Mouse (Mus musculus): ENCODE results near the gene Nr3c2. TPM values are rescaled to one million over a fixed set of nuclear protein-coding genes. Genes with fewer than 3 reads are reported as not detected.

Gene Nr3c2
- polyA plus RNA-seq, 1 experiment from 2014 or later, result 1.2 TPM

DNA sequence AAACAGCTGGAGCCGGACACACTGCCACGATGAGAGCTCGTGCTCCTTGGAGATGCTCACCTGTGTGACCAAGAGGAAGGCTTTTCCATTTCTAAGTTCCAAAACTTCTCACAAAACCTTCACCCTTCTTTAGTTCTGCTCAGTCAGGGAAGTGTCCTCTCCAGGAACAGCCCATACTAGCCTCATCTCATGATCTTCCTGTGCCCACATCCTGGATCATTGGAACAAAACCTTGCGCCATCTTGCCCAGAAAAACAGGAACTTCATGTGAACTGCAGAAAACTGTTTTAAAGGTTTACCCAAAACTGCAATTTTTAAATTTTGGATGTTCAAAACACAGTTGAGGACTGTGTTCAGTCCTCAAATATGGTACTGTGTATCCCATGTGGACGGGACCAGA is 142.0 kb downstream of the Nr3c2 start:
- WGBS, result 94% methylated on average over 5 of the region's 5 CpGs
- Histone ChIP-seq H3K4me3 (replicated peaks) (no peak overlapping the region), H3K27ac (no peak overlapping the region), H3K4me2 (replicated peaks) (no peak overlapping the region), H3K9ac (replicated peaks) (no peak overlapping the region), H3K36me3 (no peaks in the 10 kb centered on the region), H3K27me3 (no peaks in the 10 kb centered on the region), H3K9me3 (no peaks in the 10 kb centered on the region), H3K4me1 (replicated peaks) (no peaks in the 10 kb centered on the region)
- ATAC-seq, result no peak

DNA sequence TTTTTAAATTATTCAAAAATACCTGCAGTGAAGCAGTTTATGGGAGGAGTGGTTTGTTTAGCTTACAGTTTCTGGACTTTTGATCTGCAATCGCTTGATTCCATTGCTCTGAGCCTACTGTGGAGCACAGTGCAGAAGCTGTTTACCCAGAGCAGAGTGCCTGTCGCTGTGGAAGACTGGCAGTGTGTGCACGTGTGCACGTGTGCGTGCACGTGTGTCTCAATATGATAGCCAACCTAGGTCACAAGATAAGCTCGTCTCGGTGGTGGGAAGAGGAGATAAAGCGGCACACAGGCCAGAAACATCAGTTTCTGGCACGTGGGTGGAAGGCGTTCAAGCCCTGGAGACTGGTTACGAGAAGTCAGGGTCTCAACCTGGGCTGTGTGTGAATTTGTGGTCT is 145.6 kb downstream of the Nr3c2 start:
- no peak overlapping the region for H3K9ac ChIP-seq (replicated peaks)
- 95% methylated on average over 12 of the region's 12 CpGs for WGBS
- no peak overlapping the region for H3K4me3 ChIP-seq (replicated peaks)
- no peak for ATAC-seq
- no peaks in the 10 kb centered on the region for H3K4me1 ChIP-seq (replicated peaks)
- H3K4me2 ChIP-seq (replicated peaks), result no peak overlapping the region
- H3K36me3 ChIP-seq, result no peaks in the 10 kb centered on the region
- H3K27me3 ChIP-seq, result no peaks in the 10 kb centered on the region
- H3K27ac ChIP-seq, result no peak overlapping the region
- no peaks in the 10 kb centered on the region for H3K9me3 ChIP-seq

DNA sequence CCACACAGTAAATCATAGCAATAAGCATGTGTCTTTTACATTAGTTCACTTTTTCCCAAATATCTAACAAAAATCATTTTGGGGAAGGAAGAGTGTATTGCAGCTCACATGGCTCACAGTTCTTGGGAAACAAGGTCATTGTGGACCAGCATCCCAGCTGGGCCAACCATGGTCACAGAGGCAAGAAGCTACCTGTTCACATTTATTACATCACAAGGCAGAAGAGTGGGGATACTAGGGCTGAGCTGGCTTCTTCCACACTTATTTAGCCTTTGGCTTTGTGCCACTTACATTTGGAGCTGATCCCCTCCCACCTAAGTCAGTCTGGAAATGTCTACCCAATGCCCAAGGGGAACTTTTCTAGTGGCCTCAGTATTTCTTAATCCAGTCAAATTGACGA is 146.5 kb downstream of the Nr3c2 start:
- H3K27me3 ChIP-seq, result no peaks in the 10 kb centered on the region
- H3K4me3 ChIP-seq (replicated peaks), result no peak overlapping the region
- H3K36me3 ChIP-seq, result no peaks in the 10 kb centered on the region
- 97% methylated on average over 1 of the region's 1 CpGs for WGBS
- ATAC-seq, result no peak
- no peaks in the 10 kb centered on the region for H3K4me1 ChIP-seq (replicated peaks)
- no peak overlapping the region for H3K9ac ChIP-seq (replicated peaks)
- H3K27ac ChIP-seq, result no peak overlapping the region
- no peaks in the 10 kb centered on the region for H3K9me3 ChIP-seq
- H3K4me2 ChIP-seq (replicated peaks), result no peak overlapping the region

GRCm38 (mm10) chr8:77046217-77046616 is 147.0 kb downstream of the Nr3c2 start:
- Histone ChIP-seq H3K9me3 (no peaks in the 10 kb centered on the region), H3K4me2 (replicated peaks) (no peak overlapping the region), H3K27me3 (no peaks in the 10 kb centered on the region), H3K27ac (no peak overlapping the region), H3K9ac (replicated peaks) (no peak overlapping the region), H3K4me3 (replicated peaks) (no peak overlapping the region), H3K4me1 (replicated peaks) (no peaks in the 10 kb centered on the region), H3K36me3 (no peaks in the 10 kb centered on the region)
- no peak for ATAC-seq
- WGBS, result 94% methylated on average over 5 of the region's 5 CpGs

- H3K4me3 ChIP-seq (replicated peaks), result no peak overlapping the region
- no peak overlapping the region for H3K27ac ChIP-seq
- ATAC-seq, result no peak
- no peaks in the 10 kb centered on the region for H3K9me3 ChIP-seq
- H3K36me3 ChIP-seq, result no peaks in the 10 kb centered on the region
- no peaks in the 10 kb centered on the region for H3K27me3 ChIP-seq
- H3K4me2 ChIP-seq (replicated peaks), result no peak overlapping the region
- no peak overlapping the region for H3K9ac ChIP-seq (replicated peaks)
- H3K4me1 ChIP-seq (replicated peaks), result 0 out of 2 replicates have a peak, but pooled peaks cover 2% of the 10 kb centered on the region
- WGBS, result 80% methylated on average over 3 of the region's 3 CpGs
These were observed 147.5 kb downstream of the Nr3c2 start for GRCm38 (mm10) chr8:77046731-77047130.

DNA sequence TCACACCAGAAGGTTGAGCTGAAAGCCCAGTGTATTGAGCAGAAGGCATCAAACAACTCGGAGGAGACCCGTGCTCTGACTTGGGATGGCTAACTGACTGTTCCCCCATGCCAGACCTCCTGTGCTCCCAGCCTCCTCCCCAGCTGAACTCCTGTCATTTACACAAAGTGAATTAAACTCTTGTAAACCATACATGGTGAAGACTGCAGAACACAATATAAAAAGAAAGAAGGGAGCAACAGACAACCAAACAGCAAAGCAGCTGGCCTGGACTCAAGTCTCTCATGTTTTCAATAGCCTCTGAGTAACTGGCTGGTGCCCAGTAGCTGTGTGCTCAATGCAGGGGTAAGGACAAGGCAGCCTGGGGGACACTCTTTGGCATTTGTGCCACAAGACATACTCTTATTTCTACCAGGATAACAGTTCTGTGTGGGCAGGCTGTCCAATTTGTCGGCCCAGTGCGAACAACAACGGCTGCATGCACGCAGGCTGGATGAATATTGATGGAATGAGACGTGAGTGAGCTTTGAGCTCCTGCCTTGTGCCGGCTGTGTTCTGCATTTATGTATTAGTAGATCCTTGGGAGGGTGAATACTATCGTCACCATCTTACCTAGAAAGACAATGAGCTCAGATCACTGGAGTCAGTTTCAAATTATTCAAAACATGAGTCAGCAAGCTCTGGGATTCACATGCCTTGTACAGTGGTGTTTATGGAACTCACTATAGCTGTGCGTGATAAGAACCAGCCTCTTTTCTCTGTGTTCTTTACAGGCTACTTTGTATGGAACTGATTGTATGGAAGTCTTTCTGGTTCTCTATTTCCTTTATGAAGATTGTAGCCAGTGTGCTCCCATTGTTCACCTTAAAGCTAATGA is 152.4 kb downstream of the Nr3c2 start:
- Histone ChIP-seq H3K36me3 (no peaks in the 10 kb centered on the region), H3K4me3 (replicated peaks) (no peak overlapping the region), H3K9ac (replicated peaks) (no peak overlapping the region), H3K27ac (no peak overlapping the region), H3K9me3 (no peaks in the 10 kb centered on the region), H3K27me3 (no peaks in the 10 kb centered on the region), H3K4me2 (replicated peaks) (no peak overlapping the region), H3K4me1 (replicated peaks) (0 out of 2 replicates have a peak, but pooled peaks cover 4% of the 10 kb centered on the region)
- no peak; the same call in 1 of the 2 replicates for ATAC-seq
- 78% methylated on average over 10 of the region's 10 CpGs for WGBS

DNA sequence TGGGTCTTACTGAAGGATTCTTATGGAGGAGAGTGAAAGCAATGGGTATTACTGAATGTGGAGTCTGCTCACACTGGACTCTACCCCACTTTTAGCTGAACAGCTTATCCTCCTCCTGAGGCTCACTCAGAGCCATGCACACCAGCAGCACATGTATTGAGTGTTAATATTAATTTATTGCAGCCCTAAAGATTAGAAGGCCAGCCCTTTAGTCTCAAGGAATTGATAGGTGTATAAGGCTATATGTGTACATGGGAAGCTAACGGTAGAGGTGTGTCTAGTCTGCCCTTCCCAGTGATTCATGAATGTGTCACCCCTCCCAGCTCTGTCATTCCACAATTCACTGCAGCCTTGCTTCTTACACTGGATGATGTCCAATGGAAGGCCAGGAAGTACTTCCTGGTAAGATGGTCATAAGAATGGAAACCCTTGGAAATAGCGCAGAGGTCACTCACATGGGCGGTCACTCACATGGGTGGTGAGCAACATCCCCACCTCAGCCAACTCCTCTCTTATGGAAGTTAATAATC is 156.3 kb downstream of the Nr3c2 start:
- no peak overlapping the region for H3K27ac ChIP-seq
- H3K27me3 ChIP-seq, result no peaks in the 10 kb centered on the region
- no peaks in the 10 kb centered on the region for H3K36me3 ChIP-seq
- no peak overlapping the region for H3K4me3 ChIP-seq (replicated peaks)
- ATAC-seq, result no peak
- whole genome bisulfite sequencing, result 98% methylated on average over 3 of the region's 3 CpGs
- no peak overlapping the region for H3K4me2 ChIP-seq (replicated peaks)
- H3K4me1 ChIP-seq (replicated peaks), result 0 out of 2 replicates have a peak, but pooled peaks cover 4% of the 10 kb centered on the region
- H3K9me3 ChIP-seq, result no peaks in the 10 kb centered on the region
- no peak overlapping the region for H3K9ac ChIP-seq (replicated peaks)

GRCm38 (mm10) chr8:77056853-77057252 is 157.6 kb downstream of the Nr3c2 start:
- H3K9ac ChIP-seq (replicated peaks), result no peak overlapping the region
- H3K9me3 ChIP-seq, result no peaks in the 10 kb centered on the region
- 0 out of 2 replicates have a peak, but pooled peaks cover under 1% of the 10 kb centered on the region for H3K4me1 ChIP-seq (replicated peaks)
- H3K27me3 ChIP-seq, result no peaks in the 10 kb centered on the region
- no peak for ATAC-seq
- H3K4me3 ChIP-seq (replicated peaks), result no peak overlapping the region
- H3K4me2 ChIP-seq (replicated peaks), result no peak overlapping the region
- WGBS, result 96% methylated on average over 6 of the region's 6 CpGs
- H3K36me3 ChIP-seq, result no peaks in the 10 kb centered on the region
- no peak overlapping the region for H3K27ac ChIP-seq

DNA sequence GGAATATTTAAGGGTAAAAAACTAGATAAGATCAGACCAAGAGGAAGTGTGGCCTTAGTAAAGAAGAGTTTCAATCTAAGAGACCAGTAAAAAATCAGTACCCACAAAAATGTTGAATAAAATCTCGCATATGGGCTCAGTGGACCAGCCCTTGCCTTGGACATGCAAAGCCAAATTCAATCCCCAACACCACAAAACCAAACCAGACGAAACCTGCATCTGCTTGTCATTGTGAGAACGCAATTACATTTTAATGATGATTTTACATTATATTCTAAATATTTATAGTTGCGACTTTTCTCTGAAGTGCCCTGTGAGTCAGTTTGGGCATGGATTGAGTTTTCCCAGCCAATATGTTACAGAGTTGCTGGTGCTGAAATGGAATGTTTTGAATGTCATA is 183.4 kb downstream of the Nr3c2 start:
- Histone ChIP-seq H3K4me1 (replicated peaks) (no peaks in the 10 kb centered on the region), H3K4me2 (replicated peaks) (no peak overlapping the region), H3K9ac (replicated peaks) (no peak overlapping the region), H3K36me3 (no peaks in the 10 kb centered on the region), H3K9me3 (no peaks in the 10 kb centered on the region), H3K4me3 (replicated peaks) (no peak overlapping the region), H3K27me3 (no peaks in the 10 kb centered on the region), H3K27ac (no peak overlapping the region)
- 90% methylated on average over 4 of the region's 4 CpGs for WGBS
- no peak for ATAC-seq

DNA sequence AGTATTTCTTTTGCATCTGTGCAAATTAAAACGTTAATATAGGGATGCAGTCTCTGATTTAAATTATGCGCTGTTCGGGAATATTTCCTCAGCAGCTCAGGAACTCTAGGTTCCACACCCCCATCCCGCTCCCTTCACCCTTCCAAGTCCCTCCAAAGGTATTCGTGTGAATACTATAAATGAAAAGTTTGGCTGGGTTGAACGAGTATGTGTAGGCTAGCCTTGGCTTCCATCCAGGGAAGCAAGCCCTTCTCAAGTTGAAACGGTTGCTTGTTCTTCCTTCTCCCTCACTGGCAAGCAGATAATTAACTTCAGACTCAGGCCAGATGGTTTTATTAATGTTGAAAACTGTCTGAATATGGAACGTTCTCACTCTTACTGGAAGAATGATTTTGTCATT is 186.8 kb downstream of the Nr3c2 start:
- Histone ChIP-seq H3K4me3 (replicated peaks) (no peak overlapping the region), H3K9me3 (no peaks in the 10 kb centered on the region), H3K9ac (replicated peaks) (no peak overlapping the region), H3K4me1 (replicated peaks) (no peaks in the 10 kb centered on the region), H3K4me2 (replicated peaks) (no peak overlapping the region), H3K27ac (no peak overlapping the region), H3K27me3 (no peaks in the 10 kb centered on the region), H3K36me3 (no peaks in the 10 kb centered on the region)
- 87% methylated on average over 8 of the region's 8 CpGs for WGBS
- no peak for ATAC-seq

DNA sequence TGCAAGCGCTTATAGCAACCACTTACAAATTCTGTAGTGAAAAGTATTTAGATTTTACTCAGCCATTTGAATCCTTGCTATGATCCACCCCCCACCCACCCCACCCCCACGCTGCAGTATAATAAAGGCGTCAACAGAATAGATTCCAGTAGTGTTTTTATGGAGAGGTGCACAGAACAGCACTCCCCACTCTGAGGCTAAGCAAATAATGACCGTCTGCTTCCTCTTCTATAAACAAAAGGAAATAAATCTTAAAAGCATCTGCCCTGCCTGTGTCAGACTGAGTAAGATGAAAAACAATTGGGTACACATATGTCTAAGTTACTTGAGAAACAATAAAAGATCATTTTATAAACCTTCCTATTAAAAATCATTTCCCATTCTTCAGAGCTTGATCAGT is 197.5 kb downstream of the Nr3c2 start:
- no peak for ATAC-seq
- Histone ChIP-seq H3K27me3 (no peaks in the 10 kb centered on the region), H3K4me3 (replicated peaks) (no peak overlapping the region), H3K27ac (no peak overlapping the region), H3K4me2 (replicated peaks) (no peak overlapping the region), H3K36me3 (no peaks in the 10 kb centered on the region), H3K9me3 (no peaks in the 10 kb centered on the region), H3K4me1 (replicated peaks) (no peaks in the 10 kb centered on the region), H3K9ac (replicated peaks) (no peak overlapping the region)
- WGBS, result 62% methylated on average over 4 of the region's 4 CpGs

DNA sequence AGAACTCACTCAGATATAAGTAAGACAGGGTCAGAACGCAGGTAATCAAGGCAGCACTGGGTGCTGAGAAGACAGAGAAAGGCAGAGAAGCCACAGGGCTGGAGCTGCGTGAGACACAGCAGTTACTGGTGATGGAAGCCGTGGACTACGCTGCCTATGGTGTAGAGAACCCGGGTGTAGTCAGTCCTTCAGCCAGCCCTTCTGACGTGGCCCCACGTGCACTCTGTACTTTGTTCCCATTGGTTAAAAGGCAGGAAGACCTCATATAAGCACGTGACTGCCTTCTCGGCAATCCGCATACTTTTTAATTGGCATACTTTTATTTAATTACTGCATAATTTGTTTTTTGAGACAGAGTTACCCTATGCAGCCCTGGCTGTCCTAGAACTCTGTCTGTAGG is 198.9 kb downstream of the Nr3c2 start:
- H3K4me1 ChIP-seq (replicated peaks), result no peaks in the 10 kb centered on the region
- no peak overlapping the region for H3K9ac ChIP-seq (replicated peaks)
- H3K9me3 ChIP-seq, result no peaks in the 10 kb centered on the region
- WGBS, result 89% methylated on average over 10 of the region's 10 CpGs
- ATAC-seq, result no peak
- no peak overlapping the region for H3K4me2 ChIP-seq (replicated peaks)
- no peak overlapping the region for H3K4me3 ChIP-seq (replicated peaks)
- H3K36me3 ChIP-seq, result no peaks in the 10 kb centered on the region
- H3K27ac ChIP-seq, result no peak overlapping the region
- H3K27me3 ChIP-seq, result no peaks in the 10 kb centered on the region
